Comparison of ENCODE assay signal across 8 mouse cellular contexts in genomic region chr15:100870775-100871106, GRCm38 (mm10). TPM values are rescaled to one million over a fixed set of nuclear protein-coding genes. Genes with fewer than 3 reads are reported as not detected.
A peak's percentile ranks its signal among the peaks of the same experiment; 100 is the strongest.
DNase-seq lines count a peak whose midpoint lies in the region; ATAC-seq and TF ChIP-seq lines count a peak whose summit lies in the region.

No protein-coding gene starts in this region.

- H3K4me3 ChIP-seq in heart, embryonic 12.5 days, result peak overlapping the region; percentile 72
- H3K4me3 ChIP-seq in hindbrain, postnatal 0 days (ENCODE audit: low read length), result peak overlapping the region; percentile 80
- peak overlapping the region in 1 of 2 experiments; percentile 35; a peak in 1 of 4 replicates for H3K4me3 ChIP-seq in liver, embryonic 14.5 days (ENCODE audit: insufficient read depth in 1 of 2, low read depth in 2 of 2, low read length in 2 of 2)
- H3K4me3 ChIP-seq in stomach, embryonic 16.5 days (replicated peaks; ENCODE audit: low read length), result peak overlapping the region; percentile 64

- no peak overlapping the region for H3K27ac ChIP-seq in heart, embryonic 12.5 days (ENCODE audit: poor library complexity, severe bottlenecking)
- H3K27ac ChIP-seq in hindbrain, postnatal 0 days, result peak overlapping the region; percentile 85
- no peak overlapping the region for H3K27ac ChIP-seq in liver, embryonic 14.5 days
- no peak overlapping the region for H3K27ac ChIP-seq in stomach, embryonic 16.5 days (ENCODE audit: low read length)

- H3K36me3 ChIP-seq in heart, embryonic 12.5 days, result no peaks in the 10 kb centered on the region
- H3K36me3 ChIP-seq in hindbrain, postnatal 0 days (ENCODE audit: insufficient read depth, low read length), result no peaks in the 10 kb centered on the region
- H3K36me3 ChIP-seq in liver, embryonic 14.5 days (replicated peaks; ENCODE audit: control insufficient read depth, insufficient read depth, low read depth), result no peaks in the 10 kb centered on the region
- no peaks in the 10 kb centered on the region for H3K36me3 ChIP-seq in stomach, embryonic 16.5 days (ENCODE audit: control insufficient read depth, insufficient read depth, low read length)

- peaks cover 19% of the 10 kb centered on the region for H3K4me1 ChIP-seq in heart, embryonic 12.5 days (replicated peaks)
- H3K4me1 ChIP-seq in hindbrain, postnatal 0 days (ENCODE audit: insufficient read depth, low read length), result no peaks in the 10 kb centered on the region
- H3K4me1 ChIP-seq in liver, embryonic 14.5 days (replicated peaks; ENCODE audit: control insufficient read depth in 2 of 2, insufficient read depth in 2 of 2, low read length in 1 of 2), result no peaks in the 10 kb centered on the region
- H3K4me1 ChIP-seq in stomach, embryonic 16.5 days (ENCODE audit: control insufficient read depth, insufficient read depth, low read length), result peaks cover 11% of the 10 kb centered on the region

- peaks cover 74% of the 10 kb centered on the region for H3K27me3 ChIP-seq in heart, embryonic 12.5 days (replicated peaks)
- no peaks in the 10 kb centered on the region for H3K27me3 ChIP-seq in hindbrain, postnatal 0 days (ENCODE audit: insufficient read depth, low read length)
- peaks cover 47% of the 10 kb centered on the region for H3K27me3 ChIP-seq in liver, embryonic 14.5 days (ENCODE audit: control insufficient read depth, insufficient read depth, low read length)
- H3K27me3 ChIP-seq in stomach, embryonic 16.5 days (ENCODE audit: control insufficient read depth, insufficient read depth, low read length), result peaks cover 34% of the 10 kb centered on the region

- no peak for DNase-seq in heart, adult 8-10 months (ENCODE audit: low spot score)
- peak; percentile 81 for DNase-seq in ZHBTc4 (ENCODE audit: low read depth, low spot score)
- peak; percentile 89 for DNase-seq in embryo, embryonic 11 days
- peak; percentile 93 for DNase-seq in hindbrain, postnatal 0 days (ENCODE audit: low spot score)
- DNase-seq in liver, embryonic 14.5 days (ENCODE audit: low read depth in 3 of 3, low spot score in 3 of 3), result no peak
- no peak for DNase-seq in lung, adult 18-20 months

- TF ChIP-seq CTCF in hindbrain, postnatal 0 days (IDR thresholded peaks at IDR 0.05; ENCODE audit: low read depth), result no peak
- TF ChIP-seq CTCF in liver, embryonic 14.5 days (IDR thresholded peaks at IDR 0.05; ENCODE audit: low read depth), result no peak

- H3K9me3 ChIP-seq in heart, embryonic 12.5 days (replicated peaks), result 0 out of 2 replicates have a peak, but pooled peaks cover under 1% of the 10 kb centered on the region
- H3K9me3 ChIP-seq in hindbrain, postnatal 0 days (ENCODE audit: low read length), result no peaks in the 10 kb centered on the region
- H3K9me3 ChIP-seq in liver, embryonic 14.5 days (ENCODE audit: control insufficient read depth, low read length), result no peaks in the 10 kb centered on the region
- no peaks in the 10 kb centered on the region for H3K9me3 ChIP-seq in stomach, embryonic 16.5 days (replicated peaks; ENCODE audit: control insufficient read depth, low read length)

- TF ChIP-seq EP300 in liver, embryonic 14.5 days (IDR thresholded peaks at IDR 0.05; ENCODE audit: low read depth), result no peak

- peak; percentile 71 for ATAC-seq in heart, embryonic 12.5 days (ENCODE audit: insufficient number of reproducible peaks, low FRiP score)
- ATAC-seq in hindbrain, postnatal 0 days, result peak; percentile 67; the same call in 1 of the 2 replicates
- ATAC-seq in liver, embryonic 14.5 days (ENCODE audit: insufficient read depth), result no peak
- ATAC-seq in stomach, embryonic 16.5 days (ENCODE audit: insufficient read depth, low FRiP score), result peak; percentile 58; the same call in 1 of the 2 replicates

- H3K4me2 ChIP-seq in heart, embryonic 12.5 days, result peak overlapping the region; percentile 95
- H3K4me2 ChIP-seq in hindbrain, postnatal 0 days (ENCODE audit: low read depth, low read length), result peak overlapping the region; percentile 61
- peak overlapping the region; percentile 52 for H3K4me2 ChIP-seq in liver, embryonic 14.5 days (ENCODE audit: low read depth)
- peak overlapping the region; percentile 92 for H3K4me2 ChIP-seq in stomach, embryonic 16.5 days (ENCODE audit: low read depth, low read length)

- H3K9ac ChIP-seq in heart, embryonic 12.5 days, result peak overlapping the region; percentile 66
- H3K9ac ChIP-seq in hindbrain, postnatal 0 days (replicated peaks; ENCODE audit: low read length), result peak overlapping the region; percentile 86
- no peak overlapping the region for H3K9ac ChIP-seq in liver, embryonic 14.5 days (replicated peaks)
- H3K9ac ChIP-seq in stomach, embryonic 16.5 days (ENCODE audit: low read length), result peak overlapping the region; percentile 72

- WGBS in heart, embryonic 12.5 days, result 20% methylated on average over 27 of the region's 69 CpGs
- no CpG with 5 or more reads among the region's 69 CpGs for WGBS in hindbrain, postnatal 0 days
- 2% methylated on average over 8 of the region's 69 CpGs for WGBS in liver, embryonic 14.5 days (ENCODE audit: insufficient replicate concordance)
- WGBS in stomach, embryonic 16.5 days, result 0% methylated on average over 15 of the region's 69 CpGs

RNA-seq across cellular contexts. Expression of gene Scn8a, which starts 1.1 kb away (rescaled TPM):
- 0.54 and 0.69 TPM in 2 replicates for polyA plus RNA-seq in heart, embryonic 12.5 days (2016; fragmentation: Nextera tagmentation; extraction: Ambion mirVana)
- 1 to 10 TPM in 1 of 4 experiments, under 1 TPM in 2, not detected in 1; 0.41 to 1.2 (median 0.55) TPM for total RNA-seq in heart, adult 8-10 months (2022)
- total RNA-seq in hindbrain, postnatal 0 days (2014; rRNA removed), result 40.1 and 45.7 TPM in 2 replicates
- 26.9 and 32.4 TPM in 2 replicates for polyA plus RNA-seq in hindbrain, postnatal 0 days (2015; fragmentation: Nextera tagmentation; extraction: Ambion mirVana)
- 0.13 and 0.21 TPM in 2 replicates for polyA plus RNA-seq in liver, embryonic 14.5 days (2012; rRNA removed)
- polyA plus RNA-seq in liver, embryonic 14.5 days (2014; fragmentation: Nextera tagmentation; extraction: Ambion mirVana), result 0.41 TPM in 1 of 2 replicates, not detected in the other
- polyA plus RNA-seq in stomach, embryonic 16.5 days (2015; fragmentation: Nextera tagmentation; extraction: Ambion mirVana), result 0.77 and 0.97 TPM in 2 replicates

Comparison
In these comparisons a context has a peak if more than half of its experiments do, and no peak if none do; other contexts are left out.
1. DNase-seq: peak in ZHBTc4 (single experiment), embryo, embryonic 11 days (single experiment) and hindbrain, postnatal 0 days (single experiment); none in heart, adult 8-10 months (single experiment), liver, embryonic 14.5 days (0 of 3) and lung, adult 18-20 months (0 of 2).
2. RNA of gene Scn8a, which starts 1.1 kb away (polyA plus RNA-seq): 26.9 to 32.4 TPM in hindbrain, postnatal 0 days; 0.77 to 0.97 TPM in stomach, embryonic 16.5 days, 0.54 to 0.69 TPM in heart, embryonic 12.5 days and 0.13 to 0.41 TPM in liver, embryonic 14.5 days; every median in the first group is over 10 times any median in the second.
3. Peak in every context shown above with its lines, with median percentiles within 50 percentile points of each other: H3K4me2 ChIP-seq.